Mouse (Mus musculus) left cerebral cortex, adult 9 months (tissue): ENCODE data around the gene Pappa2.

ENCODE experiments used
- DNase-seq, 2 experiments: peaks; one replicate each; pipeline ENCODE4 v3.0.0; 2022; ENCODE audit warnings: low spot score in 2 of 2

The Pappa2 gene

GRCm38 (mm10) chr1:158910661-158911060, 69.6 kb downstream of the Pappa2 start:
- DNase-seq: no peak

GRCm38 (mm10) chr1:158897339-158897738, 83.0 kb downstream of the Pappa2 start:
- no peak for DNase-seq

- DNase-seq: no peak
Observed at GRCm38 (mm10) chr1:158894441-158894840, 85.8 kb downstream of the Pappa2 start.

- DNase-seq: no peak
Observed at GRCm38 (mm10) chr1:158875487-158875886, 104.8 kb downstream of the Pappa2 start.

DNA sequence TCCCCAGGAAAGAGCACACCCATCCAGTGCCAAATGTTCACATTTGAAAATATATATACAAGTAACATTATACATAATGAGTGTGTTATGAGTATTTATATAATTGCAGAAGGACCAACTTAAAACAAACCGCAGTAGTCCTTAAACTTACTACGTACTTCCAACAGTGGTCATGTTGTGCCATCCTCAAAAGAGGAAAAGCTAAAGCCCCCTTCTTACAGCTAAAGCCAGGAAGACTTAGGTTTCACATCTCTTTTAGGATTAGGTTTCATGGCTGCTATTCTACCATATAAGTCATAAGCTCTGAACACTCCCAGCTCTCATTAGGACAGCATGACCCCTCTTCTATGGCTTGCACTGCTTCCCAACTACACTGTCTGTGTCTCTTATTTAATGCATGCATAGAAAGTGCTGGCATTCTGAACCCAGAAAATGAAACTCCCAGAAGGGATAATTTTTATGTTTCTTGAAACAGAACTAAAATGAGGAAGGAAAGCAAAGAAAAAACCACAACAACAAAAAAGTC, 105.7 kb downstream of the Pappa2 start:
- no peak for DNase-seq

DNA sequence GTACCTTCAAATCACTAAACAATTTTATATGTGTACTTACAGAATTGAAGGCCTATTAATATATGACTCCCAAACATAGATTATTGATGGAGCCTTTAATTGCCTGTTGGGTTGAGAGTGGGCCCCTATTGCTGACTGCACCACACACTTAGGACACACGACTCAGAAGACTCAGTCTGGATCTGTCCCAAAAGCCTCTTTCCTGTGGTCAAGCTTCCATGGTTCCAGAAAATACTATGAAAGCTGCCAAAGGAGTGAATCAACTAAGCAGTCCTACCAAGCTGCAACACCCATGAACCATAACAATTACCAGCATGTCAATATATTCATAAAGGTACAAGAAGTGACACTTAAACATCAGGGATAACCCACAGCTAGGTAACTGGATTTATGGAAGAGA, 106.7 kb downstream of the Pappa2 start:
- no peak for DNase-seq

DNA sequence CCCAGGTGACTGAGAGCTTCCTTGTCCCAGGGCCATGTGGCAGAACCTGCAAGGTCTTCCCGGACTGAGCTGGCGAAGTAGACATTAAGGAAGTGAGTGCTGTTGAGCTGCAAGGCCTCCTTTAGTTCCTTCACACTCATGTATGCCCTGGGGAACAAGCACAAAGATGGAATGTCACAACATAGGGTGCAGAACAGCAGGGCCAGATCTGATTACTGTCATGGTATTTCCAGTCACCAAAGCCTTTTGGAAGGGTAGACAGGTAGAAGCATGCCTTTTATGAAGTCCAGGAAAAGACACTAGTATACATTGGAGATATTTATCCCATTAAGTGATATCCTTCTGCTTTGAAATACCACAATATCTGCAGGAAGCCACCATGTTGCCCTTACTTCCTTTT, 108.9 kb downstream of the Pappa2 start:
- DNase-seq: no peak

DNA sequence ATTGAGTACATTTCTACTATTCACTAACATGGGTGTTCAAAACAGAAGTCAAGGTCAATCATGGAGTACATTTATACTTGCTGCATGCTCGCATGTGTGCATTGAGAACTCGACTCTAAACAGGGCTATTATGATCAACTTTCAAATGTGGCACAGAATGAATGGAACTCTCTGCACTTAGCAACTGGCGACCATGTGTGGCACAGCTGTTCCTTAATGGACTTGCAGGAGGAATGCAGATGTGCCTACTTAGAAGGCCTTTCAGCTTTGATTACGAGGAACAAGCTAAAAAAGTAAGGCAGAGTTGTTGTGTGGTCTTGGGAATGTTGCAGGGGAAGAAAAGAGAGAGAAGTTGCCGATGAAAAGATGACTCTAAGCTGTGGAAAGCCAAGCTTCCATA, 120.1 kb downstream of the Pappa2 start:
- DNase-seq: no peak

GRCm38 (mm10) chr1:158853936-158854882, 126.1 kb downstream of the Pappa2 start:
- no peak for DNase-seq

- DNase-seq: peak in 1 of 2 experiments; percentile 3
Observed at GRCm38 (mm10) chr1:158852836-158853567, 127.3 kb downstream of the Pappa2 start.

DNA sequence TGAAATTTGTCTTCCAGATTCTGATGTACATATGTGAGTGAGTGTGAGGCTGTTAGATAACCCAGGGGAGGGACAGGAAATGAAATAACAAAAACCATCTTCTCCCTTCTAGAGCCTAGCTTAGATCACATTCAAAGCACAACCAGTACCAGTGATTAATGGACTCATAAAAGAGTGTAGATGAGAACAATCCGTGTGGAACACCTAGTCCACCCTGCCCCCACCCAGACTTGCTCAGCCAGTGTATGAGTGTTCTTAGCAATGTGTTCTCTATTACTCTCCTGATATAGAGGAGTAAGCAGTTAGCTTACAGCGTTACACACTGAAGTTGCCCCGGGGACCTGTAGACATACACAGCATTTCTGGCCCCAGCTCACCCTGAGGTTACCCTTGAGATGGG, 129.8 kb downstream of the Pappa2 start:
- no peak for DNase-seq

DNA sequence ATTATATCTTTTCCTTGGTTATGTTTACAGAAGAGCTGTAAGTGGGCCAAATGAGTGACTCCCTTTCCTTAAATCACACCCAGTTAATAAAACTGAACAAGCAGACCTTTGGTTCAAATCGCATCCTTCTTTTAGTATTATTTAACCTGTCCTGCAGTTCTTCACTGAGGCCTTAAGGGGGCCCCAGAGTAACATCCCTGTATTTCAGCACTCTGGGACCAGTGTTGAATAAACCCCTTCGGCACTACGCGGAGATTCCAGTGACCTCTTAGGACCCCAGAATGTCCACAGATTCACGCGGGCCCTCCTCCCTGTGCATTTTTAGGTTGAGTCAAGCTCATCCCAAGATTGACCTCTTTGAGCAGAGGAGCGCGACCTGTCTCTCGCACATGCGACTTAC, 135.7 kb downstream of the Pappa2 start:
- no peak for DNase-seq

DNA sequence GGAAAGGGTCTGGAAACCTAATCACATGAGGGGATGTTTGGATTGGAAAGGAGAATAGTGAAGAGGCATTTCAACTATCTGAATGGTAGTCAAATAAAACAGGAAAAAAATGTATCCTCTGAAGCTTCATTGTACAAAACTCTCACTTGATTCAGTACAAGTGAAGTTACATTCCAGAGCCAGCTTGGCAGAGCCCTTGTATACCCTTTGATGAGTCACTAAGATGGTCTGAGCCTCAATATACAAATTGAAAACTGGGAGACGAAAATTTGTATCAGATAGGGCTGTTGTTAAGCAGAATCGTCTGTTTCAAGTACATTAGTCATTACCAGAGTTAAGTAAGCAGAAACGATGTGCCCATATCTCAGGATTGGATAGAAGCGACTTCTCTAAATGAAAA, 143.1 kb downstream of the Pappa2 start:
- no peak for DNase-seq

DNA sequence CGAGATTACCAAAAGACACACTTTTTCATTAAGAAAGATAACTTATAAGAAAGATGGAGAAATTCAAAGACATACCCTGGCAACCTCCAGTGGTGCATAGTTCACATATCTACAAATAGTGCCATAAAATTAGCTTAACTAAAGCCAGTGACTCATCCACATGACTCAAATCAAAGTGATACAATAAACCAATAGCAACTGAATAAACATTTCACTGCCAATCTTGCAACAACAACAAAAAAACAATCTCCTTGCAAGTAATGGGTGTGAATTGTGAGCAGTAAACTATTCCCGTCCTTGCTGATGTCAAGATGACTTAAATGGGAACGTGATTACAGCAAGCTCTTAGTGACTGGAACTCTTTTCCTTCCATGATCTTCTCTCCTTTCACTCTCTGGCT, 150.1 kb downstream of the Pappa2 start:
- DNase-seq: no peak

GRCm38 (mm10) chr1:158827931-158828330, 152.4 kb downstream of the Pappa2 start:
- DNase-seq: no peak

DNA sequence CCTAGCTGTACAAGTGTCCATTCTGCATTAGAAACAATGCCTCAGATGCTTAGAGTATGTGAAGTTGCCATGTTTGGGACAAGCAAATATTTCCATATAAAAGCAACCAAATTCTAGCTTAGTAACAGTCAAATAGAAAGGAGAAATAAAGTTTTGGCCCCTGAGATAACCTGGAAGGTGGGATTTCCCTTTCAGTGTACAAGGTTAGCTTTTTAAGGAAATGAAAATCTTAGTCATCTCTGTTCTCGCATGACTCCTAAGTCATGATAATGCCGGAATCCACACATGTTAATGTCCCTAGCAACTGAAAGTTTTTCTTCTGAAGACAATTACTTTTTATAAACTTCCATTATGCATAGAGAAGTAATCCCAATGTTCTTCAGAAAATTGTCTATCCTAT, 160.6 kb downstream of the Pappa2 start:
- DNase-seq: no peak

DNA sequence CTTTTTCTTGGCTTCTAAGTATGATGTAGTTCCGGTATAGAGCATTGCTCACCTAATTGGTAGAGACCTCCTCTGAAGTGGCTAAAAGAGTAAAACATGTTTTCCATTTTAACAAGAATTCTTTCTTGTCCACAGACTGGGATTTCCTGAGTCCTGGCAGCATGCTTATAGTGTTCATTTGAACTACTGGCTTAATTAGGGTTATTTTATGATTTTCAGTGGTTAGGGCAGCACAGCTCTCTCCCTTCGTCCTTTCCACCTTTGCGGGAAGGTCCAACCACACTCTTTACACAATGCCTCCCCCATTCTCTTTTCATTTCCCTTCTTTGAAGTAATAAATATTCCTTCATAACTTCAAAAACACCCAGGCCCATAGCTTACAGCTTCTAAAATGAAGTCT, 163.8 kb downstream of the Pappa2 start:
- DNase-seq: no peak

DNA sequence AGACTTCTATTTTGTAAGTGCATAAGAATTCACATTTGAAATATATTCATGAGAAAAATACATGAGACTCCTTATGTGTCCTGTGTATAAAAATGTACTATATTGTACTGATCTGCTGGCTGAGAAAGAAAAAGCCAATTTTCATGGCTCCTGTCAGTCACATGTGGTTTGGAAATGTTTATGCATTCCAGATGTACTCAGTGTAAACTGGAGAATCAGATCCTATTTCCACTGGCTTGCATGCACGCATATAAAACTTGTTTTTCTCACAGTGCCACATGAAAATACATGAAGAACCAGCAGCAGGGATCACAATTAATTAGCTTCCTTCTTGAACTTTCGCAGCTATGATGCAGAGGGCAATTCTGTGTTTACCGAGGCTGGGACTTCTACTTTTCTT, 168.4 kb downstream of the Pappa2 start:
- no peak for DNase-seq

- no peak for DNase-seq
Observed at GRCm38 (mm10) chr1:158775486-158775885, 204.8 kb downstream of the Pappa2 start.

- no peak for DNase-seq
Observed at GRCm38 (mm10) chr1:158773102-158773501, 207.2 kb downstream of the Pappa2 start.

GRCm38 (mm10) chr1:158770756-158771155, 209.5 kb downstream of the Pappa2 start:
- no peak for DNase-seq

- DNase-seq: no peak
Observed at GRCm38 (mm10) chr1:158770036-158770655, 210.1 kb downstream of the Pappa2 start.
